Mouse (Mus musculus) retina, postnatal 1 day (tissue): ENCODE results near the gene Cep85l.

Experiments
- DNase-seq: peaks from one replicate; pipeline ENCODE4 v3.0.0-alpha.2; 2012

The Cep85l gene

GRCm38 (mm10) chr10:53379709-53380106 lies at the start of gene Cep85l:
Cep85l (minus strand) TSS chr10:53379947.
- DNase-seq: peak; percentile 93

GRCm38 (mm10) chr10:53428695-53429447 lies 49.1 kb upstream of the Cep85l start:
- no peak for DNase-seq

- no peak for DNase-seq
Observed at GRCm38 (mm10) chr10:53426524-53426923, 46.8 kb upstream of the Cep85l start.

DNA sequence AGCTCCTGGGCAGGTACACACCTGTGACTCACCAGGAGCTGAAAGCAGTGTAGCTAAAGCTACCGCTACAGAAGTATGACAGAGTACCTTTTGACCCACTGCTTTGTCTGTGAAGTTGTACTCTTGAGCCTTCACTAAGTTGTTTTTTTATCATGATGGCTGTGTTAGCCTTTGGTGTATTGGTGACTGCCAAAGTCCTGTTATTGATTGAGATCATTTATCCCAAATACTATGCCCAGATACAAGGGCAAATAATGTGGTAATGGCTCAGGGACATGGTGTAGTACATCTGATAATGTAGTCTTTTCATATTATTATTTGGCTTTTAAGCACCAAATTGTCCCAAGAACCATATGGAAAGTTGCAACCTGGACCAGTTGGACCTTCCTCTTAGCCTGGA lies 43.3 kb upstream of the Cep85l start:
- no peak for DNase-seq

DNA sequence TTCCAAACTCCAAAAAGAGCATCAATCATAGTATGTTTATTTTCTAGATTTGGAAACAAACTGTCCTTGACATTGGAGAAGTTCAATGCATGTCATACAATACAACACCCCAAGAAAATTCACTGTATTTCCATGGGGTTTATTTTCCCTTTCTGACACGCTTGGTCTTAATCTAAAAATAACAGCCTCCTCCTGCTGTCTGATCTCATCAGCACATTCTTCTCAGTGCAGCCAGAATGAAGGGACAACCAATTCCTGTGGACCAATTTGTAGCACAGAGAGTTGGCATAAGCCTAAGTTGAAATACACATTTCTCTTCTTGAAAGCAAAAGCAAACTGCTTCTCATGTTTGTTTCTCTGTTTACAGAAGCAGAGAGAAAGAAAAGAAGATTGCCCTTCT lies 42.5 kb upstream of the Cep85l start:
- no peak for DNase-seq

- DNase-seq: no peak
Observed at GRCm38 (mm10) chr10:53421613-53422012, 41.9 kb upstream of the Cep85l start.

- no peak for DNase-seq
Observed at GRCm38 (mm10) chr10:53420069-53420468, 40.3 kb upstream of the Cep85l start.

DNA sequence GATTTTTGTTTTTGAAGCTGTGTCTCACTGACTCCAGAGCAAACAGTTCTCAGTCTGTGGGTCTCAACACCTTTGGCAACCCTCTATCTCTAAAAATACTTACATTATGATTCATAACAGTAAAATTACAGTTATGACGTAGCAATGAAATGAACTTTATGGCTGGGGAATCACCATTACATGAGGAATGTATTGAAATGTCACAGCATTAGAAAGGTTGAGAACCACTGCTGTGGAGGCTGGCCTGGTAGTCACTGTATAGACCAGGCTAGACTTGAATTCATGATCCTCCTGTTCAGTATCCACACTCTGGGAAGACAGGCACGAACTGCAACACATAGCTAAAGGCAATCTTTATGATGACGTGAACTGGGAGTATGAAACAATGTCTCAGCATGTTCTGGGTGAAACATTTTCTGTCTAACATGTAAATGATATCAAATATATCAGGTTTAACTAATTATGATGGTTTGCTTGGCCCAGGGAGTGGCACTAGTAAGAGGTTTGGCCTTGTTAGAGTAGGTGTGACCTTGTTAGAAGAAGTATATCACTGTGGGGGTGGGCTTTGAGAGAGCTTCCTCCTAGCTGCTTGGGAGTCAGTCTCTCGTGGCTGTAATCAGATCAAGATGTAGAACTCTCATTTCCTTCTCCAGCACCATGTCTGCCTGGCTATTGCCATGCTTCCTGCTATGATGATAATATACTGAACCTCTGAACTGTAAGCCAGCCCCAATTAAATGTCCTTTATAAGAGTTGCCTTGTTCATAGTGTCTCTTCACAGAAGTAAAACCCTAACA lies 39.6 kb upstream of the Cep85l start:
- no peak for DNase-seq

GRCm38 (mm10) chr10:53417015-53417414 lies 37.3 kb upstream of the Cep85l start:
- DNase-seq: no peak

- DNase-seq: no peak
Observed at GRCm38 (mm10) chr10:53416152-53416712, 36.5 kb upstream of the Cep85l start.

- DNase-seq: no peak
Observed at GRCm38 (mm10) chr10:53415252-53415651, 35.5 kb upstream of the Cep85l start.

GRCm38 (mm10) chr10:53414092-53415085 lies 34.6 kb upstream of the Cep85l start:
- DNase-seq: no peak

- no peak for DNase-seq
Observed at GRCm38 (mm10) chr10:53412936-53413335, 33.2 kb upstream of the Cep85l start.

- no peak for DNase-seq
Observed at GRCm38 (mm10) chr10:53412165-53412564, 32.4 kb upstream of the Cep85l start.

GRCm38 (mm10) chr10:53410831-53411230 lies 31.1 kb upstream of the Cep85l start:
- no peak for DNase-seq

GRCm38 (mm10) chr10:53407422-53407821 lies 27.7 kb upstream of the Cep85l start:
- no peak for DNase-seq

GRCm38 (mm10) chr10:53406845-53407244 lies 27.1 kb upstream of the Cep85l start:
- DNase-seq: no peak

GRCm38 (mm10) chr10:53402293-53402692 lies 22.5 kb upstream of the Cep85l start:
- no peak for DNase-seq

GRCm38 (mm10) chr10:53399053-53399452 lies 19.3 kb upstream of the Cep85l start:
- DNase-seq: no peak

DNA sequence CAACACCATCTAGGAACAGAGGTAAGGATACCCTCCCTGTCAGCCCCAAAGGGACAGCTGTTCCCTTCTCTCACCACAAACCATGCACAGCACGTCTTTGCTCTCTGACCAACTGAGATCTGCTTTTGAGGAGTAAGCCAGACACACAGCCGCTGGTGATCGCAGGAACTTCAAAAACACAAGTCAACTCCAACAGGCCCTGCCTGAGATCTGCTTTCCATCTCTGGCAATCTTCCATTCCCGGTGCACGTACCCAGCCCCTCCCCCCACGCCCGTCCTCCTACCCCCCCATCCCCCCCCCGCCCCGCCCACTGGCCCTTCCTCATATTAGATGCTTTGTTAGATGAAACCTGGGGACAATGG lies 18.8 kb upstream of the Cep85l start:
- DNase-seq: peak; percentile 31

GRCm38 (mm10) chr10:53397846-53398539 lies 18.2 kb upstream of the Cep85l start:
- no peak for DNase-seq
